Mouse (Mus musculus): ENCODE measurements around the gene Iqcg.

- TF ChIP-seq CTCF (IDR thresholded peaks at IDR 0.05; ENCODE audit: extremely low read depth, insufficient read depth, low read length) (no peak), POLR2A (IDR thresholded peaks at IDR 0.05; ENCODE audit: extremely low read depth, insufficient read depth, low read length) (no peak)
These were observed 29.7 kb downstream of the Iqcg start for GRCm38 (mm10) chr16:33026357-33026756.

Measured in cortical plate, adult 2 months (tissue).